Mouse (Mus musculus) MEL (cell line): Measurements from ENCODE around the gene Tmem151b. TPM values are rescaled to one million over a fixed set of nuclear protein-coding genes. Genes with fewer than 3 reads are reported as not detected.

Source experiments
- DNase-seq: peaks from one replicate; pipeline ENCODE4 v3.0.0; 2011; ENCODE audit warnings: low read depth, low spot score
- H3K27ac ChIP-seq: 2 replicates; pipeline ENCODE4 v1.5.1; 2012; ENCODE audit warnings: low read depth, mild to moderate bottlenecking, control low read depth, low read length, moderate library complexity; ENCODE audit not compliant: control insufficient read depth
- H3K27me3 ChIP-seq, 2 experiments: fragments of 150-350 bp in 1 of 2; sonication (generic) in 1 of 2; 2 replicates each; pipeline ENCODE4 v1.6.1; 2012; ENCODE audit warnings: low read length in 2 of 2, mild to moderate bottlenecking in 2 of 2, improper control_type of control experiment in 1 of 2, moderate library complexity in 1 of 2; ENCODE audit not compliant: insufficient read depth in 2 of 2, control insufficient read depth in 1 of 2
- H3K36me3 ChIP-seq, 2 experiments: 2 replicates each; pipeline ENCODE4 v1.6.1; 2012 to 2014; ENCODE audit warnings: low read length in 2 of 2, improper control_type of control experiment in 1 of 2, inconsistent platforms in 1 of 2, mild to moderate bottlenecking in 1 of 2; ENCODE audit not compliant: insufficient read depth in 2 of 2, control insufficient read depth in 1 of 2
- H3K4me1 ChIP-seq, 2 experiments: fragments of 150-350 bp in 1 of 2; sonication (generic) in 1 of 2; 2 replicates each; pipeline ENCODE4 v1.6.1; 2012; ENCODE audit warnings: low read length in 2 of 2, improper control_type of control experiment in 1 of 2, mild to moderate bottlenecking in 1 of 2; ENCODE audit not compliant: insufficient read depth in 2 of 2, control insufficient read depth in 1 of 2
- H3K4me3 ChIP-seq, 2 experiments: fragments of 150-350 bp in 1 of 2; sonication (generic) in 1 of 2; 2 replicates each; pipeline ENCODE4 v1.5.1; 2012; ENCODE audit warnings: low read depth in 2 of 2, low read length in 2 of 2, mild to moderate bottlenecking in 2 of 2, moderate library complexity in 2 of 2, control low read depth in 1 of 2, improper control_type of control experiment in 1 of 2; ENCODE audit not compliant: control insufficient read depth in 1 of 2, insufficient read depth in 1 of 2
- H3K79me2 ChIP-seq: 2 replicates; pipeline ENCODE4 v1.6.1; 2012; ENCODE audit warnings: mild to moderate bottlenecking, low read length, moderate library complexity; ENCODE audit not compliant: control insufficient read depth, poor library complexity, insufficient read depth
- H3K9ac ChIP-seq: 2 replicates; pipeline ENCODE4 v1.6.1; 2012; ENCODE audit warnings: low read depth, mild to moderate bottlenecking, control low read depth, low read length, moderate library complexity; ENCODE audit not compliant: control insufficient read depth, poor library complexity, severe bottlenecking
- H3K9me3 ChIP-seq: fragments of 150-350 bp; sonication (generic); replicated peaks from 2 replicates; pipeline ENCODE4 v1.6.1; 2012; ENCODE audit warnings: mild to moderate bottlenecking, low read length, improper control_type of control experiment, moderate library complexity; ENCODE audit not compliant: insufficient read depth
- CHD1 ChIP-seq: IDR thresholded peaks from 2 replicates; pipeline ENCODE4 v1.6.1; 2012; ENCODE audit warnings: low read depth, mild to moderate bottlenecking, inconsistent platforms, low read length, improper control_type of control experiment
- ELF1 ChIP-seq: IDR thresholded peaks from 2 replicates; pipeline ENCODE4 v1.6.1; 2014; ENCODE audit warnings: low read depth, mild to moderate bottlenecking, inconsistent platforms, low read length, improper control_type of control experiment, moderate library complexity
- EP300 ChIP-seq, 2 experiments: IDR thresholded peaks; 2 replicates each; pipeline ENCODE4 v1.6.1; 2011; ENCODE audit warnings: improper control_type of control experiment in 2 of 2, low read length in 2 of 2, low read depth in 1 of 2, mild to moderate bottlenecking in 1 of 2
- HCFC1 ChIP-seq: IDR thresholded peaks from 2 replicates; pipeline ENCODE4 v1.6.1; 2012; ENCODE audit warnings: low read depth, mild to moderate bottlenecking, inconsistent platforms, low read length, improper control_type of control experiment, moderate library complexity
- KAT2A ChIP-seq: conservative IDR thresholded peaks from 2 replicates; pipeline ENCODE4 v1.6.1; 2012; ENCODE audit warnings: low read depth, low read length, improper control_type of control experiment, inconsistent platforms
- MAX ChIP-seq: IDR thresholded peaks from 2 replicates; pipeline ENCODE4 v1.6.1; 2011; ENCODE audit warnings: low read length, improper control_type of control experiment
- MAZ ChIP-seq: IDR thresholded peaks from 2 replicates; pipeline ENCODE4 v1.6.1; 2012; ENCODE audit warnings: low read depth, mild to moderate bottlenecking, inconsistent platforms, low read length, improper control_type of control experiment
- MYB ChIP-seq: IDR thresholded peaks from 2 replicates; pipeline ENCODE4 v1.6.1; 2011; ENCODE audit warnings: mild to moderate bottlenecking, low read depth, low read length, improper control_type of control experiment
- NELFE ChIP-seq: IDR thresholded peaks from 2 replicates; pipeline ENCODE4 v1.6.1; 2011; ENCODE audit warnings: low read depth, low read length, improper control_type of control experiment
- POLR2AphosphoS2 ChIP-seq: IDR thresholded peaks from 2 replicates; pipeline ENCODE4 v1.6.1; 2011; ENCODE audit warnings: low read length, improper control_type of control experiment
- RAD21 ChIP-seq: IDR thresholded peaks from 2 replicates; pipeline ENCODE4 v1.6.1; 2011; ENCODE audit warnings: mild to moderate bottlenecking, low read depth, low read length, improper control_type of control experiment
- RCOR1 ChIP-seq: IDR thresholded peaks from 2 replicates; pipeline ENCODE4 v1.6.1; 2012; ENCODE audit warnings: low read depth, mild to moderate bottlenecking, inconsistent platforms, low read length, improper control_type of control experiment
- TBP ChIP-seq: IDR thresholded peaks from 2 replicates; pipeline ENCODE4 v1.8.0; 2011; ENCODE audit warnings: low read depth, low read length, improper control_type of control experiment
- TCF12 ChIP-seq: IDR thresholded peaks from 2 replicates; pipeline ENCODE4 v1.6.1; 2014; ENCODE audit warnings: low read depth, mild to moderate bottlenecking, inconsistent platforms, low read length, improper control_type of control experiment, moderate library complexity
- UBTF ChIP-seq: IDR thresholded peaks from 2 replicates; pipeline ENCODE4 v1.6.1; 2012; ENCODE audit warnings: low read depth, mild to moderate bottlenecking, inconsistent platforms, low read length, improper control_type of control experiment, moderate library complexity, borderline replicate concordance; ENCODE audit not compliant: insufficient read depth
- USF2 ChIP-seq, 2 experiments: IDR thresholded peaks; 2 replicates each; pipeline ENCODE4 v1.6.1; 2011 to 2012; ENCODE audit warnings: improper control_type of control experiment in 2 of 2, low read length in 2 of 2, borderline replicate concordance in 1 of 2, inconsistent platforms in 1 of 2, low read depth in 1 of 2, mild to moderate bottlenecking in 1 of 2; ENCODE audit not compliant: insufficient read depth in 1 of 2
- ZC3H11A ChIP-seq: IDR thresholded peaks from 2 replicates; pipeline ENCODE4 v1.6.1; 2012; ENCODE audit warnings: low read depth, mild to moderate bottlenecking, inconsistent platforms, low read length, improper control_type of control experiment
- ZKSCAN1 ChIP-seq: IDR thresholded peaks from 2 replicates; pipeline ENCODE4 v1.6.1; 2012; ENCODE audit warnings: low read depth, mild to moderate bottlenecking, inconsistent platforms, low read length, improper control_type of control experiment, moderate library complexity
- polyA plus RNA-seq, 2 experiments: library from polyadenylated mRNA; stranded (reverse) in 1 of 2; unstranded in 1 of 2; fragments of >175 nt in 1 of 2; fragments of >200 nt in 1 of 2; gene quantifications; 2 replicates each; pipeline versions ENCODE4 v1.2.1 to v1.2.4; 2012; ENCODE audit warnings: low replicate concordance in 2 of 2, low read depth in 1 of 2; ENCODE audit not compliant: insufficient read length in 2 of 2, insufficient read depth in 1 of 2, missing spikeins in 1 of 2
- total RNA-seq: library from RNA; depleted of rRNA; stranded (reverse); fragments of 300-350 nt; gene quantifications from 2 replicates; pipeline ENCODE4 v1.2.3, GENCODE M21; 2012

Gene Tmem151b
- total and polyA plus RNA-seq, 3 experiments = 0.15 to 1.1 TPM; not detected in 1

DNA sequence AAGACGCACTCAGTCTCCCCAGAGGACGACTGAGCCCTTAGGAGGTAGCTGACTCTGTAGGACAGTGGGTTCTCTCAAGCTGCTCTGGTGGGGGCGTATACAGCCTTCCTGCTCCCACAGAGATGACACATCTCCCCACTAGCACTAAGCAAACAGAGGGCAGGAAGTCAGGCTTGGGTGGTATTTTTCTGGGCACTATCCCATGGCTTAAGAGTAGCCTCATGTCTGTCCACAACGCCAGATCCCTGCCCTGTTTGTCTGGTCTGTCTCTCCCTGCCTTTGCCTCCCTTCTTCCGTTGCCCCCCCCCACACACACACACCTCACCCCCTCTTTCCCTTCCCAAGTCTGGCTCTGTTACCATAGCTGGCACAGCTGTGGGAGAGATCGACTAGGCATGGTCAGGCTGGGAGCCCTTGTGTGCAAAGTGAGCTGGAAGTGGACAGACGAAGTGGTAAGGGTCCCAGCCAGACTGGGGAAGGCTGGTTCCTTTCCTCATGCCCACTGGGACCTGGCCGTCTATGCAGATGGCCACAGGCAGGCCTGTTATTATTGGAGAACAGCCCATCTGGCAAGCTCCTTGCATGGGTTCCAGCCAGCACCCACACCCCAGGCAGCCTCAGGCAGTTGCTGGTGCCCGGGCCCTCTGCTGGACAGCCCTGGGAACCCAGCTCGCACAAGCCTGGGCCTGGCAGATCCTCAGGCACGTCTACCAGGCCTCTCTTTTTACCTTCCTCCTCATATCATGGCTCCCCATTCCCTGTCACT, 47.3 kb upstream of the Tmem151b start (continued):
- TF ChIP-seq HCFC1 (no peak), ELF1 (no peak), USF2 (IDR thresholded peaks at IDR 0.05; ENCODE audit: borderline replicate concordance in 1 of 2, insufficient read depth in 1 of 2, low read depth in 1 of 2, low read length in 2 of 2) (no peak), KAT2A (no peak), ZC3H11A (no peak), TBP (no peak), RAD21 (no peak), CHD1 (no peak), POLR2AphosphoS2 (no peak)

DNA sequence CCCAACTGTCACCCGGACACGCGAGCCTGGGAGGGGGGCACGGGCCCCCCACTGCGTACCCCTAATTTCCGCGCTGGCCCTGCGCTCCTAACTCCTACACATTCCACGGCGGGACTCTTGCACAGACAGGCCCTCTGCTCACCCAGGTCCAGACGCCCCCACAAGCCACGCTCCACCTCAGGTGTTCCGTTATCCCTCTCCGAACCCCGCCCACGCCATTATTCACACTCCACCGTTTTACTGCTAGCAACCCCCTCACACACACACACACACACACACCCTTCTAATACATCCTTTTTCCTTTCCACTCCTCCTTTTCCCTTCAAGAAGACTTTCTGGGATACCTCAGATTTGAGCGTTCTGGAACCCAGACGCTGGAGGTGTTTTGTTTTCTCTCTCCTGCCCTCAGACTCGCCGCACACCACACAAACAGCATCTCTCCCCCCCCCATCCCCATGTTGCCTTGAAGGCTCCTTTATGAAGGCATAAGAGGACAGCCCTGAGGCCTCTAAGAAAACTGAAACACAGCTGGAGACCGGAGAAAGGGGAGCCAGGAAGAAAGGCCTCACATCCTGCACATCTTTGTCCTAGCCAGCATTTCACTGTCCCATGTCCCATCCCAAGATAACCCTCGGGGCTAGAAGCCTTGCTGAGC, 46.4 kb upstream of the Tmem151b start:
- Histone ChIP-seq H3K9ac (peak overlapping the region; percentile 80), H3K4me1 (peaks cover 26 to 45% of the 10 kb centered on the region in 2 experiments), H3K36me3 (peaks cover 2 to 37% of the 10 kb centered on the region in 2 experiments; a peak in 3 of 4 replicates), H3K9me3 (no peaks in the 10 kb centered on the region), H3K4me3 (peak overlapping the region; percentile 60 to 75), H3K27ac (peak overlapping the region; percentile 64), H3K27me3 (no peaks in the 10 kb centered on the region), H3K79me2 (peaks cover 40% of the 10 kb centered on the region)
- TF ChIP-seq MAX = no peak
- 0 out of 2 replicates have a peak, but pooled peaks have one; percentile 1 for TF ChIP-seq TCF12
- peak; percentile 64; the same call in 1 of the 2 replicates for TF ChIP-seq MAZ
- TF ChIP-seq MYB = no peak
- 0 out of 2 replicates have a peak, but pooled peaks have one; percentile 13 for TF ChIP-seq UBTF
- TF ChIP-seq EP300 (IDR thresholded peaks at IDR 0.05; ENCODE audit: low read depth in 1 of 2, low read length in 2 of 2) = peak in 1 of 2 experiments; percentile 37; a peak in 1 of 4 replicates
- TF ChIP-seq NELFE = no peak
- no peak for TF ChIP-seq RCOR1
- no peak for TF ChIP-seq ZKSCAN1
- DNase-seq = peak; percentile 67
